Mouse (Mus musculus) cortical plate, adult 2 months (tissue): ENCODE results near the gene Rasgrf2. TPM values are rescaled to one million over a fixed set of nuclear protein-coding genes. Genes with fewer than 3 reads are reported as not detected.

Source experiments
- H3K27ac ChIP-seq: fragments of 200-500 bp; 2 replicates; pipeline ENCODE4 v1.5.1; 2012; ENCODE audit warnings: low read length, control low read depth, inconsistent platforms; ENCODE audit not compliant: insufficient read depth
- H3K4me1 ChIP-seq: fragments of 200-500 bp; 2 replicates; pipeline ENCODE4 v1.6.1; 2011; ENCODE audit warnings: low read length; ENCODE audit not compliant: control insufficient read depth, insufficient read depth
- H3K4me3 ChIP-seq: fragments of 200-500 bp; 2 replicates; pipeline ENCODE4 v1.5.1; 2011; ENCODE audit warnings: mild to moderate bottlenecking, low read length, control low read depth; ENCODE audit not compliant: insufficient read depth
- CTCF ChIP-seq: fragments of 200-500 bp; IDR thresholded peaks from 2 replicates; pipeline ENCODE4 v1.5.1; 2011; ENCODE audit warnings: mild to moderate bottlenecking, control low read depth, low read length; ENCODE audit not compliant: insufficient read depth; ENCODE audit errors: extremely low read depth
- POLR2A ChIP-seq: fragments of 200-500 bp; IDR thresholded peaks from 2 replicates; pipeline ENCODE4 v1.6.1; 2011; ENCODE audit warnings: mild to moderate bottlenecking, low read length, control low read depth; ENCODE audit not compliant: insufficient read depth; ENCODE audit errors: extremely low read depth
- polyA plus RNA-seq: library from polyadenylated mRNA; depleted of rRNA; stranded (reverse); fragments of >200 nt; gene quantifications from 2 replicates; pipeline ENCODE4 v1.2.3, GENCODE M21; 2012

Gene Rasgrf2
- polyA plus RNA-seq, 1 experiment, result 80.6 TPM

GRCm38 (mm10) chr13:91996929-91997328 is 134.5 kb downstream of the Rasgrf2 start:
- H3K4me3 ChIP-seq, result no peak overlapping the region
- H3K4me1 ChIP-seq, result no peaks in the 10 kb centered on the region
- TF ChIP-seq CTCF (no peak), POLR2A (no peak)
- no peak overlapping the region for H3K27ac ChIP-seq

- no peak for TF ChIP-seq POLR2A
- TF ChIP-seq CTCF, result no peak
- no peak overlapping the region for H3K4me3 ChIP-seq
- H3K27ac ChIP-seq, result 0 out of 2 replicates have a peak overlapping the region, but pooled peaks have one; percentile 79
- H3K4me1 ChIP-seq, result peaks cover 4% of the 10 kb centered on the region
Observed at GRCm38 (mm10) chr13:91991412-91991811, 140.0 kb downstream of the Rasgrf2 start.

- peaks cover 4% of the 10 kb centered on the region for H3K4me1 ChIP-seq
- 0 out of 2 replicates have a peak overlapping the region, but pooled peaks have one; percentile 79 for H3K27ac ChIP-seq
- no peak for TF ChIP-seq CTCF
- no peak for TF ChIP-seq POLR2A
- H3K4me3 ChIP-seq, result no peak overlapping the region
Observed at GRCm38 (mm10) chr13:91990709-91991284, 140.7 kb downstream of the Rasgrf2 start.

DNA sequence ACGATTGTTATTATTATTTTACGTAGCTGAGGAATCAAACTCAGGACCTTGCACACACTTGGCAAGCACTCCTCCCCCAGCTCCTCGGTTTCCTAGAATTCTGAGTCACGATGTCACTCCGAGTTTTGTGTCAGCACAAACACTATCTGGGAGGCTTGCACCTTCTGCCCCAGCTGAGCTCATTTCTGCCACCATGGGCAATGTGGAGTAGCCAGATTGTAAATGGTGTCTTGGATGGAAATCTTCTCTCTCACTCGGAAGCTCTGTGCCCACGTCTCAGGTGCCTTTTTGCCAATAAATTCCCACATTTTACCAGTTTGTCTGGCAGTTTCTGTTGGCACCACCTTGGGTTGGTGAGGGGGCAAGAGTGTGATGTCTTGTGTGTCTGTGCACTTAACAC is 143.1 kb downstream of the Rasgrf2 start:
- no peak for TF ChIP-seq CTCF
- no peak for TF ChIP-seq POLR2A
- Histone ChIP-seq H3K27ac (no peak overlapping the region), H3K4me3 (no peak overlapping the region), H3K4me1 (peaks cover 4% of the 10 kb centered on the region)

GRCm38 (mm10) chr13:91986958-91987357 is 144.5 kb downstream of the Rasgrf2 start:
- no peak overlapping the region for H3K27ac ChIP-seq
- TF ChIP-seq CTCF (0 out of 2 replicates have a peak, but pooled peaks have one; percentile 15), POLR2A (no peak)
- H3K4me1 ChIP-seq, result peaks cover 4% of the 10 kb centered on the region
- no peak overlapping the region for H3K4me3 ChIP-seq

GRCm38 (mm10) chr13:91985915-91986589 is 145.4 kb downstream of the Rasgrf2 start:
- Histone ChIP-seq H3K27ac (no peak overlapping the region), H3K4me3 (no peak overlapping the region), H3K4me1 (no peaks in the 10 kb centered on the region; the same call in 1 of the 2 replicates)
- TF ChIP-seq POLR2A (no peak), CTCF (no peak)

GRCm38 (mm10) chr13:91985019-91985418 is 146.4 kb downstream of the Rasgrf2 start:
- TF ChIP-seq CTCF (no peak), POLR2A (no peak)

DNA sequence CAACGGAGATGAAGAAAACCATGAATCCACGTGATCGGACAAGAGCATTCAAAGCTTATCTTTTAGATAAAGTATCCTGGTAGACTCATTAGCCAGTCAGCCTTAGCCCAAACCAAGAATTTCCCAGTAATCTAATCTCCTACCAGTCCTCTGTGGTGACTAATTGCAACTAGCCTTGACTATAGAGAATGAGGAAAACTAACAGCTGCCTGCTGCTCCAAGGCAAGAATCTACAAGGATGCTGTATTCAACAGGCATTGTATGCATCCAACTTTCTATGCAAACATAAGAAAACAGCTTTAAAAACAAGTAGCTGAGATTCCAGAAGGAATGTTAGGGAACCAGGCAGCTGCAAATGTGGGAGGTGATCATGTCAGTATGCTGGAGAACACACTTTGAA is 149.4 kb downstream of the Rasgrf2 start:
- Histone ChIP-seq H3K4me3 (no peak overlapping the region), H3K4me1 (no peaks in the 10 kb centered on the region), H3K27ac (no peak overlapping the region)
- TF ChIP-seq CTCF (no peak), POLR2A (no peak)

More at GRCm38 (mm10) chr13:91985019-91985418, 146.4 kb downstream of the Rasgrf2 start:
- Histone ChIP-seq H3K27ac (no peak overlapping the region), H3K4me3 (no peak overlapping the region), H3K4me1 (no peaks in the 10 kb centered on the region; the same call in 1 of the 2 replicates)

GRCm38 (mm10) chr13:91981414-91981813 is 150.0 kb downstream of the Rasgrf2 start:
- no peak overlapping the region for H3K4me3 ChIP-seq
- no peak for TF ChIP-seq POLR2A
- TF ChIP-seq CTCF, result no peak
- no peak overlapping the region for H3K27ac ChIP-seq
- H3K4me1 ChIP-seq, result no peaks in the 10 kb centered on the region

GRCm38 (mm10) chr13:91976971-91977370 is 154.5 kb downstream of the Rasgrf2 start:
- H3K4me1 ChIP-seq, result no peaks in the 10 kb centered on the region
- TF ChIP-seq POLR2A (no peak), CTCF (no peak)
- H3K27ac ChIP-seq, result no peak overlapping the region
- no peak overlapping the region for H3K4me3 ChIP-seq
